Mouse (Mus musculus): ENCODE measurements around the gene Ncoa7.
A peak's percentile ranks its signal among the peaks of the same experiment; 100 is the strongest.

The Ncoa7 gene

DNA sequence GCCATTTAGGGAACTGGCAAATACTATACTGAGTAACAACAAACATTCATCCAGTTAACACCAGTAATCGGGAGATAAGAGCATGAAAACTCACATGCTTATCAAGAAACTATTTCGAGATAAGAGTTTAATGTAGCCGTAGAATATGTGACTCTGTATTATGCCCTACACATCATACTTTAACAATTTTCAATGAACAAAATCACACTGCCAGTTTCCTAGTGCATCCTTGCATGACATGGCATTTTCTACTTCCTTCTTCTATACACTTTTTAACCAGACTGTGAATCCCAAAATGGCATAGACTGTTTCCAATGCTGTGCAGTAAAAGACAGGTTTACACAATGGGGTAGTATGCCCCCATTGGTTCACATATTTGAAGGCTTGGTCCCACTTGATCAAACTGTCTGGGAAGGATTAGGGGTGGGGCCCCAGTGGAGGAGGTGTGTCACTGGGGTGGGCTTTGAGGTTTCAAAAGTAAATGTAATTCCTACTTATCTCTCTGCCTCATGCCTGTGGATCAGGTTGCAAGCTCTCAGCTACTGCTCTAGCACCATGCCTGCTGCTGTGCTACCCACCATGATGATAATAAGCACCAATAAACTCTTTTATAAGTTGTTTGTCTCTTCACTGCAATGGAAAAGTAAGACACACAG lies 15.3 kb downstream of the Ncoa7 start:
- DNase-seq (ENCODE audit: low read depth, low spot score): no peak

DNA sequence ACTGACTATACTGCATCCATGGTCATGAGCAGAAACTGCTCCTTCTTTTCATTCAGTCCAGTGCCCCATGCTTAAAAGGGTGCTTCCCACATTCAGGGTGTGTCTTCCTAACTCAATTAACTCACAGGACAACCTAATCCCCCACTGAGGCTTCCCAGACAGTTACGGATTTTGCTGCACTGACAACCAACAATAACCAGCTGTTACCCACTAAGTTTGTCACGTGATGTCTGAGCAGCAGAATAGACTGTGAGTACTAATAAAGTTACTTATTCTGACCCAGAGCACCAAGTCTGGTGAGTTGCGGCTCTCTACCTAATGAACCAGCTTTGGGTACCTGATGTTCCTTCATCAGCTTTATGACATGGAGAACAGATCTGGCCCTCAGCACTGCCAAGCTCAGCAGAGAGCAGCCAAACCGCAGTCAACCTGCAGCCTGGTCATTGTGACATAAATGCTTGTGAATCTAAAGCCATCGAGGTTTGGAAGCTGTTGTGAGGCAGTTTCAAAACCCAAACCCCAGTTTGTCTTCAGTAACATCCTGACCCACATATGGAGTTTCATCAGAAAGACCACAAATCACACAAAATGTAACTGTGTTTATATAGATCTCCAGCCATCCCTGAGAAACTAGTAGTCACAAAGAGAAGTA lies 16.9 kb downstream of the Ncoa7 start:
- peak; percentile 33 for DNase-seq (ENCODE audit: low read depth, low spot score)

DNA sequence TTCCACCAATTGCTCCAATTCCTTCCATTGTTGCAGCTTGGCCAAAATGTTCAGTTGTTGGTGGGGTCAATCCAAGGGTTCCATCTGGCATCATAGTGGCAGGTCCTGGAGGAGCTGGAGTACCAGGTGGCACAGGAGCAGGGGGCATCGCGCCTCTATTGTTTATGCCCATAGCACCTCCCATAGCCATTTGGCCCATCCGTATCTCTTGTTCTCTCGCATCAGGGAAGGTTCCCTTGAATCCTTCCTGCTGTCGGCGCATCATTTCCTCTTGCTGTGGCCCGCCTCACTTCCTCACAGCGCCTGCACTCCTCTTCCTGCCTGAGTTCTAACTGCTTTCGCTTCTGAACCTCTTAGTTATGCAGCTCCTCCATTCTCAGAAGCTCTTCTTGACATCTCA lies 22.2 kb downstream of the Ncoa7 start:
- DNase-seq (ENCODE audit: low read depth, low spot score): peak; percentile 93

GRCm38 (mm10) chr10:30778240-30778639 lies 24.9 kb downstream of the Ncoa7 start:
- peak; percentile 98 for DNase-seq (ENCODE audit: low read depth, low spot score)

GRCm38 (mm10) chr10:30775987-30776386 lies 27.1 kb downstream of the Ncoa7 start:
- DNase-seq (ENCODE audit: low read depth, low spot score): no peak

DNA sequence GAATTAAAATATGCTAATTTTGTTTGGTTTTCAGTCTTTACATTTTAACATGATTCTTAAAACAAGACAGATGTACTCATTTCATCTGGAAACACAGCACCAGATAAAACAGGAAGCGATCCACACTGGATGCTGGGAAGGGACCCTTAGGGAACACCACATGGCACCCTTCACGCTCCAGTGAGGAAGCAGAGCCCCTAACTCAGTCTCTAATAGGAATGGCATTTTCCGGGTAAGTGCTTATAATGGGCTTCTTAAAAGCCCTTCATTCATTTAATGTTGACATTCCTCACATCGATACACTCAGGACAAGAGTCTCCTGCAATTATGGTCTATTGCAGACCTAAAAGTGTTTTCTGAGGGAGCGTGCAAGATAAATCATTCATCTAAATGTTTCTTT lies 27.6 kb downstream of the Ncoa7 start:
- DNase-seq (ENCODE audit: low read depth, low spot score): no peak

- DNase-seq (ENCODE audit: low read depth, low spot score): no peak
These were observed 28.7 kb downstream of the Ncoa7 start for GRCm38 (mm10) chr10:30774396-30774795.

- no peak for DNase-seq (ENCODE audit: low read depth, low spot score)
These were observed 29.9 kb downstream of the Ncoa7 start for GRCm38 (mm10) chr10:30773181-30773580.

DNA sequence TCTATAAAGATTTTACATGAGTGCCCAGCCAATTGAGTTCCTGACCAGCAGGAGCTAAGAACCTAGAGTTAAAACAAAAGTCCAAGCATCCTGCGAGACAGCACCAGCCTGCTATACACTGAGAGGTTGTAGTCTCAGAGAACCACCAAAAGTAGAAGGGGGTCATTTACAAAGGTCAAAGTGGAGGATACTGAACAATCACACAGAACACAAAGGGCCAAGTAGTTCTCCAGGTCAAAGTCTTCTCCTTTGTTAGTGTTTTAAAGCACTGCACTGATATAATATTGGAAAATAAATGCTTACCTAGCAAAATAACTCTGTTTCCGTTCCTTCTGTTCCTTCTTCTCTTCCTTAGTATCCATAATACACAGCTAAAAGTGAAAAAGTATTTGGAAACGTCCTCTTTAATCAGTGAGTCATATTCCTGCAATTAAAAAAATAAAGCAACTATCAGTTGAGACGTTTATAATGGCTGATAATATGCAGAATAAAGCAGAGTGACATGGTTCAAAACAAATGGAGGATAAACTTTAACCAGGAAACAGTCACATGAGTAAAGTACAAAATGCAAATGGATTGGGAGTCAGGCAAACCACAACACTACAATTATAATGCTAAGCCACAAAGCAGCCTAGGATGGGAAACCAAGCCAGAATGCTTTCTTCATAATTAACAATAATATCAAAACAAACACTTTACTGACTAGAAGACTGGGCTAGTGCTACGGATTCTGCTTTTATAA lies 31.5 kb downstream of the Ncoa7 start:
- DNase-seq (ENCODE audit: low read depth, low spot score): no peak

- DNase-seq (ENCODE audit: low read depth, low spot score): no peak
These were observed 34.3 kb downstream of the Ncoa7 start for GRCm38 (mm10) chr10:30768820-30769219.

- no peak for DNase-seq (ENCODE audit: low read depth, low spot score)
These were observed 34.9 kb downstream of the Ncoa7 start for GRCm38 (mm10) chr10:30768250-30768649.

GRCm38 (mm10) chr10:30763179-30763770 lies 39.9 kb downstream of the Ncoa7 start:
- no peak for DNase-seq (ENCODE audit: low read depth, low spot score)

DNA sequence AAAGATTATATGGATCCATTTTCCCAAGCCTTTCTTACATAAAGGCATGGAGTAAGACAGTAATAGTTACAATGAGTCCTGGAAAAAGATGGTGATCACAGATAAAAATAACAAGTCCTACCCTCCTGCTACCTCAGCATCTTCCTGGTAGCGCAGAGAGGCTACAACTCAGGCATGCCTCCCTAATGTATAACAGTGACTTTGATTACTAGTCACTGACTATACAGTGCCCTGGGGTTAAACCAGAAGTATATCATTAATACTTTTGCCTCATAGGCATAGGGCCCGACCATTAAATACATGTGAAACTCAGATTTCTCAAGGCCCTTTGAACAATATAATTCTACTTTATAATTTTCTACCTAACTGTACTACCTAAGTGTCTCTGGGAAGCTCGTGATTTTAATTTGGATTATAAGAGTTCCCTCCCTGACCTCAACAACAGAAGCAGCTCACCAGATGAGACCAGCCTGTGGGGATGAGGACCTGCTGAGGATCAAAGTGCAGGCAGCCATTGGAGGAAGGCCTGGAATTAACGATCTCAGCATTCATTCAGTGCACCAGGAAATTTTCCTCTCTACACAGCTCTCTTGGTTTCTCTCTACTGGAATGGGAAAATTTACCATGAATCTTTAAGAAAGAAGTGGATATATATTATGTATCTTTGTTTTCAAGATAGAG lies 40.7 kb downstream of the Ncoa7 start:
- no peak for DNase-seq (ENCODE audit: low read depth, low spot score)

DNA sequence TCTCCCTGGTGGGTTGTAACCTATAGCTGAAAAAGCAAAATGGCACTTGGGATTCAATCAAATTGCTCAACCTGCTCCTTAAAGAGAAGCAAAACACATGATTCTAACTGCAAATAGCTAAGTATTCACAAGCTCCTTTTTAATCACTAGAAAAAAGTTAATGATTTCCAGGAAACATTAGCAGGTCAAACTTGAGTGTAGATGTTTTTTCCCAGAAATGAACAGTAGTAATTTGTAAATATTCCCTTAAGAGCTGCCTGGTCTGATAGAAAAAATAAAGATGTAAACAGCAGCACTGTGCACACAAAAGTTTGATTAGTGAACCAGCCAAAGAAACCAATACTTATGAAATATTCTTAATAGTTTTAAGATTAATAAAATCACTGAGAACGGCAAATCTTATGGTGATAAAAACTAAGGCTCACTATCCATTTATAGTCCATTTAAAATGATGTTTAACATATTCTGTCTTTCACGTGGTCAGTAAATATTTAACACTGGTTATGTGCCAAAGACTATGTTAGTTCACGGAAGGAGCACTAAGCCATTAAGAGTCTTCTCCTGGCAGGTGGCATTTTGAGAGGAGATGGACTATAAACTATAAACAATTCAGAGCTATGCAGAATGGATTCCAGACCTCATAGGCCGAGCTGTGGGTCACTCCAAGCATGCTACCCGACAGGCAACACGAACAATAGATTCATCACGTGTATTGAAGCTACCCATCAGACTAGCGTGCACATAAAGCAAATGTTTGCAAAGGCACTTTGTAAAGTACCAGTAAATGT lies 43.6 kb downstream of the Ncoa7 start:
- DNase-seq (ENCODE audit: low read depth, low spot score): no peak

GRCm38 (mm10) chr10:30756064-30756463 lies 47.1 kb downstream of the Ncoa7 start:
- DNase-seq (ENCODE audit: low read depth, low spot score): no peak

DNA sequence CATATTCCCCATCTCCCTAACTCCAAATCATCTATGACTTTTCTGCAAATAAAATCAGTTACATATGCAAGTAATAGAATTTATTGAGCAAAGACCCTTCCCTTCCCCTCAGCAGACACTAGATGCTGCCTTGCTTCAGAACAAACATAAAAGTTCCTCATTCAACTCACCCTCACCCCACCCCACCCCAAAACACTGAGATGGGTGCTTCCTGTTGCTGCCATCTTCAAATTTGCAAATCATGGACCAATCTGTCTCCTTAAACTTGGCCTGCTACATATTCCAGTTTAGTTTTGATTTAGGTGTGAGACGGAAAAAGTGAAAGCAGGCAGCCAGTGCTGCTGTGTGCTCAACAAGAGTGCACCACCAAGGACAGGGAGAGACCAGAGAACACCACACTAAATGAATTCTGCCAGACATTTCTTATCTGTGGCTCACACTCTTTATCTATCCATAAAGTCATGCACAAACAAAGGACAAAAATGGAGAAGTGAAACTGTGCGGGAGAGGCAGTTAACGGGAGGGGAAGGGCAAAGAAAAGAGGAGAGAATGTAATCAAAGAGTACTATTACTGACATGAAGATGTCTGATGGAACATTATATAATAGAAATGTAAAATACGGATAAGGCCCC lies 48.2 kb downstream of the Ncoa7 start:
- no peak for DNase-seq (ENCODE audit: low read depth, low spot score)

DNA sequence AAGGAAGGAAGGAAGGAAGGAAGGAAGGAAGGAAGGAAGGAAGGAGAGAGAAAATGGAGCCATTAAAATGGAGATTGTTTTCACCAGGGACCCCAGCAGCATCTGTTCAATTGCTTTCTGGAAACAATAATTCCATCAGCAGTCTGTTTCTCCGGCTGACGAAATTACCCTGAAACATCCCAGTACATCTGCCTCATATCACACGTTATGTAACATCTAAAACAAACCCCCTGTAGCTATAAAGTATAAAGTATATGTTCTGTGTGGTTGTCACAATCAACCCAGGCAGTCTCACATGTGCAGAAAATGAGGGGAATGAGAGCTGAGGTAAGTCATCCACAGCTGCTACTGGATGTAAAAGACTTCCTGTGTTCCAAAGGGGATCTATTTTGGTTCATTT lies 49.0 kb downstream of the Ncoa7 start:
- peak; percentile 35 for DNase-seq (ENCODE audit: low read depth, low spot score)

DNA sequence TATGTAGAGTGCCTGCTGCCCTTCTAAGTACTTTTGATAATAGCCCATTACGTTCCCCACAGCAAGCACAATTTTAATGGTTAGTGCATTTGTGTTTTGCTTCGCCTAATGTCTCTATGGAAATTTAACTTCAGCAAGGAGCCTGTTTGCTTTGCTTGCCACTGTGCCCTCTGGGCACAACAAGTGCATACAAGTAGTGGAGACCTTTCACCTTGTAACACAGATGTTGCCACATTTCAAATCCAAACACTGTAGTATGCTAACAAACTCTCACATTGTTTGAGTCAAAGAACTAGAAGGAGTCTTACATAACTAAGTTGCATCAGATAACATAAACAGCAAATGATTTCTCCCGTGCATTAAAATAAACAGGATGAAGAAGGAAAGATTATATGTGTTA lies 50.6 kb downstream of the Ncoa7 start:
- DNase-seq (ENCODE audit: low read depth, low spot score): no peak

DNA sequence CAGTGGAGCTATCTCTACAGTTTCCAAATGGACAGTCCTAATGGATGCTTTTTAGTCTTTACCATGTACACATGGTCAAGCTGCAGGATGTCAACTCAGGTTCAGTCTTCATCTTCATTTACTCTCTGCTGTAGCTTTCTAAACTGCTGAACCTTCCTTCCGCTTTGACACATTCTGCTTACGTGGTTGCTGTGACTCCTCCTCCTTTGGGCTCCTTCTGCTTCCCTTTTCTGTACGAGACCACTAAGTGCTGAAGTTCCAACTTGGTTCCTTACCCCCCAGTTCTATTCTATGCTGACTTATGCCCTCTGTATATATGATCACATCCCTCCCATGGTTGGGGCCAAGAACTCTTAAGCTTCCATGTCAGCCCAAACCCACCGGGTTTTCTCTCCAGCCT lies 51.5 kb downstream of the Ncoa7 start:
- DNase-seq (ENCODE audit: low read depth, low spot score): no peak

- no peak for DNase-seq (ENCODE audit: low read depth, low spot score)
These were observed 53.3 kb downstream of the Ncoa7 start for GRCm38 (mm10) chr10:30749807-30750206.
